Mouse (Mus musculus) intestine, embryonic 15.5 days (tissue): ENCODE measurements at regions not wholly inside any gene's neighbourhood (a gene's known extent, or its start where the extent isn't known, plus 50 kb on each side); places are given as distances from the start of the nearest gene placed in this dataset.
"Not testable (repeated sequence)": the region's sequence is repeated elsewhere in the genome, so short reads cannot be mapped to it uniquely, and the experiment has no call there.

Experiments
- ATAC-seq: fragments of 200-750 bp; cut with Nextera tagmentation; 2 replicates; pipeline ENCODE4 v1.8.0; 2017; ENCODE audit warnings: moderate TSS enrichment, moderate library complexity
- H3K27ac ChIP-seq: fragments of 300-500 bp; sonication (generic); 2 replicates; pipeline ENCODE4 v1.5.1; 2015; ENCODE audit warnings: mild to moderate bottlenecking, inconsistent platforms
- H3K27me3 ChIP-seq: fragments of 300-500 bp; sonication (generic); replicated peaks from 2 replicates; pipeline ENCODE4 v1.6.1; 2015; ENCODE audit warnings: inconsistent platforms
- H3K36me3 ChIP-seq: fragments of 300-500 bp; sonication (generic); 2 replicates; pipeline ENCODE4 v1.6.1; 2015; ENCODE audit warnings: inconsistent platforms
- H3K4me1 ChIP-seq: fragments of 300-500 bp; sonication (generic); replicated peaks from 2 replicates; pipeline ENCODE4 v1.6.1; 2015; ENCODE audit warnings: inconsistent platforms
- H3K4me2 ChIP-seq: fragments of 300-500 bp; sonication (generic); replicated peaks from 2 replicates; pipeline ENCODE4 v1.6.1; 2015; ENCODE audit warnings: mild to moderate bottlenecking, inconsistent platforms
- H3K4me3 ChIP-seq: fragments of 300-500 bp; sonication (generic); replicated peaks from 2 replicates; pipeline ENCODE4 v1.5.1; 2015; ENCODE audit warnings: inconsistent platforms
- H3K9ac ChIP-seq: fragments of 300-500 bp; sonication (generic); 2 replicates; pipeline ENCODE4 v1.6.1; 2015; ENCODE audit warnings: inconsistent platforms
- H3K9me3 ChIP-seq: fragments of 300-500 bp; sonication (generic); 2 replicates; pipeline ENCODE4 v1.6.1; 2016; ENCODE audit warnings: inconsistent platforms
- WGBS: fragments of 180-500 bp; shearing (Covaris S2); methylation state at CpG from one replicate; pipeline ENCODE4 v1.1.7; 2015; 5-methylcytosine and 5-hydroxymethylcytosine counted together

DNA sequence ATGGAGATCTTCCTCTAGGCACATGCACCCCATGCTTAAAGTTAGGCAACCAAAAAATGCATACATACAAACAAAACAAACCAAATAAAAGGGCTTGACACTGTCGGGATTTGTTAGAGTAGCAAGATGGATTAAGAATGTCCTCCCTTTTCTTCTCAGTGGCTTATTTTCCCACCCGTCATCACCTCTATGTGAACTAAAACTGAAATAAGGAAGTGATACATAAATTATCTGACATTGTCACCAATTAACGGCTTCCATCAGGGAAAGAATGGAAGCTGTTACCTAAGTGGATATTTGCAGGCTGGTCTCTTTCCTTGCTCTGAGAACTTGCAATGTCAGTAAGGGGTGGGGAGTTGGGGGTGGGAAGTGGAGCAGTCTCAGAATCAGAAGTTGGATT is 541.5 kb downstream of the Diaph3 start:
- WGBS, result 63% methylated on average over 3 of the region's 3 CpGs
- H3K4me1 ChIP-seq, result no peaks in the 10 kb centered on the region
- H3K27ac ChIP-seq, result no peak overlapping the region
- H3K9me3 ChIP-seq, result no peaks in the 10 kb centered on the region
- H3K27me3 ChIP-seq, result no peaks in the 10 kb centered on the region
- ATAC-seq, result no peak
- no peak overlapping the region for H3K4me2 ChIP-seq
- no peak overlapping the region for H3K4me3 ChIP-seq
- no peaks in the 10 kb centered on the region for H3K36me3 ChIP-seq
- H3K9ac ChIP-seq, result no peak overlapping the region

DNA sequence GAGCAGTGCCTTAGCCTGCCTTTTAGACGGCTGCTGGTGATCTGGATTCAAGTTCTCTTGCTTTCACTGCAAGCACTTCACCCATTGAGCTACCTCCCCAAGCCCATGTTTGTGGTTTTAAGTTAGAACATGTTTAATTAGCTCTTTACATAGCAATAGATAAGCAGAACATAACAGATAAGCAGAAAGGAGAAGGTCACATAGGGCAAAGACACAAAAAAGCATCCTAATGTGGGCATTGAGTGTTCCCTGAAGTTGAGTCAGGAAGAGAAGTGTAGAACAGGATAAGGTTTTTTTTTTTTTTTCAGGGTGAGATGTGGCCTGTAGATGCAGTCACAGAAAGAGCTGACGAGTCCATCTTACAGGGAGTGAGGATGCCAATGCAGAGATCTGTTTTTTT is 552.5 kb downstream of the Diaph3 start:
- Histone ChIP-seq H3K4me3 (no peak overlapping the region), H3K9ac (no peak overlapping the region), H3K4me1 (no peaks in the 10 kb centered on the region), H3K27ac (no peak overlapping the region), H3K4me2 (no peak overlapping the region), H3K9me3 (no peaks in the 10 kb centered on the region), H3K27me3 (no peaks in the 10 kb centered on the region), H3K36me3 (no peaks in the 10 kb centered on the region)
- WGBS, result 81% methylated on average over 2 of the region's 2 CpGs
- ATAC-seq, result no peak

DNA sequence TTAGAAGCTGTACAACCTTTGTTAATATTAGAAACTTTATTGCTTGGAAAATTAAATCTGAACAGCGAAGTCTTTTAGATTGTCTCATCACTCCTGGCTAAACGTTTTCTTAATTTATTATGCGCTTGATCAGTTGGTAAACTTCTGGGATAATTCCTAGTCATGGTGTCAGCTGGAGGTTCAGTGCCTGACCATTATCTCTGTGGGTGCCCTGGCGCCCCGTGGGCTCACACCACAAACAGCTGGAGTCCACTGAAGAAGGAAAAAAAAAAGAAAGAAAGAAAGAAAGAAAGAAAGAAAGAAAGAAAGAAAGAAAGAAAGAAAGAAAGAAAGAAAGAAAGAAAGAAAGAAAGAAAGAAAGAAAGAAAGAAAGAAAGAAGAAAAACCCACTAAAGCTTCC is 555.1 kb downstream of the Diaph3 start:
- H3K9me3 ChIP-seq, ATAC-seq: not testable (repeated sequence)
- 65% methylated on average over 5 of the region's 5 CpGs for WGBS

DNA sequence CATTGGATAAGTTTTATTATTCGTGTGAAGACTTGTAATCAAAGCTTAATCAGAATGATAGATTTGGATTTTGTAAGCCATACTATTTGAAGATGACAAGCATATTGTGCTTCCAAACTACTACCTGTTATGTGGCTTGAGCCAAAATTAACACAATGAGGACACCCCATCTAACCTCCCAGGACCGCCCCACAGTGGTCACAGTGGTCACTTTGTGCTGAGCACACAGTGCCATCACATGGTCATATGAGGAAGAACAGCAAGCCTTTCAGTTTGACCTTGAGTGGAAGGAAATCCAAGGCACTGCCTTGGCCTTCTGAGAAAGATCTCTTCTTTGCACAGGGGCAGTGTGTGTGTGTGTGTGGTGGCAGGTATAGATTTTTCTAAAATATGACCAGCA is 578.3 kb downstream of the Diaph3 start:
- Histone ChIP-seq H3K27me3 (no peaks in the 10 kb centered on the region), H3K27ac (no peak overlapping the region), H3K9ac (no peak overlapping the region), H3K9me3 (no peaks in the 10 kb centered on the region), H3K4me2 (no peak overlapping the region), H3K4me1 (no peaks in the 10 kb centered on the region), H3K36me3 (no peaks in the 10 kb centered on the region), H3K4me3 (no peak overlapping the region)
- ATAC-seq, result no peak
- 57% methylated on average over 2 of the region's 2 CpGs for WGBS

More for the DNA sequence above, 555.1 kb downstream of the Diaph3 start:
- not testable (repeated sequence) for H3K27me3 ChIP-seq, H3K36me3 ChIP-seq, H3K4me2 ChIP-seq, H3K27ac ChIP-seq, H3K9ac ChIP-seq, H3K4me3 ChIP-seq, H3K4me1 ChIP-seq

DNA sequence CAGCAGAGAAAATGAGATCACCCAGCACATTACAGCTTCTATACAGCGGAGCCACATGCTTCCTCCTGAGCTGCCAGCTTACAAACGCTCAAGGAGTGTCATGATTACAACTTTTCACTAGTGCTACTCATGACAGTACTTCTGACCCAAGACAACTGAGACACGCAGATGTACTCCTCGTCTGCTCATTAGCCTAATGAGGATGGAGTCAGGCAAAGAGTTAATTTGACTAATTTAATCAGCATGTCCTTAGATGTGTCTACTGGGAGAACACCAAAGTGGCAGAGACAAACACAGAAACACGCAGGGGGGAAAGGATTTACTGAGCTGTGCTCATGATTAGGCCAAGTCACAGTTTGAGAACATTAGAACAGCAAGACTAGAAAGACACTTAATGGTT is 603.0 kb downstream of the Diaph3 start:
- Histone ChIP-seq H3K9me3 (no peaks in the 10 kb centered on the region), H3K4me3 (no peak overlapping the region), H3K4me2 (no peak overlapping the region), H3K27ac (no peak overlapping the region), H3K36me3 (no peaks in the 10 kb centered on the region), H3K27me3 (no peaks in the 10 kb centered on the region), H3K9ac (no peak overlapping the region), H3K4me1 (no peaks in the 10 kb centered on the region)
- WGBS, result 81% methylated on average over 5 of the region's 5 CpGs
- no peak for ATAC-seq

DNA sequence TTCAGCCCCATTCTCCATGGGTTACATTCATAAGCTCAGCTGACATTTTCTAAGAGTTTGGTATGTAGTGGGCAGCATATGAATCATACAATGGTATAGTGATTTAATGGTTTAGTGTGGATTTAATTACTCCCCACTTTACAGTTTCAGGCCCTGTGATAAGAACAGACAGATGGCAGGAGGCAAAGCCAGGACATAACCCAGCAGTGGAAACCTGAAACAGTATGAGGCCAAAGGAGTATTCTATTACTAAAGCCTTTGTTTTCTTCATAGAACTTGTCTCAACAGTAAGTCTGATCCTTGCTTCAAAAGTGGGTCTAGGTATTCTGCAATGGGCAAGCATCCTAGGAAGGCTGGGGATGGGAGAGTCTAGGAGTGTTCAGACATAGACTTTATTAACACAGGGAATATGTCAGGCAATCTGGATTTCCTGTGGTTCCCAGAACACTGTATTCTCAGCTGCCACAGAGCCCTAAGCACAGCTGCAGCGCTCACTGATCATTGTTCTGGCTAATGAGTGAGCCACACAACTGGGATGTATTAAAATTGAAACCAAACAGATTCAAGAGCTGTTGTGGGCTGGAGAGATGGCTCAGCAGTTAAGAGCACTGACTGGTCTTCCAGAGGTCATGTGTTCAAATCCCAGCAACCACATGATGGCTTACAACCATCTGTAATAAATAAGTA is 604.6 kb downstream of the Diaph3 start:
- ATAC-seq, result no peak
- H3K4me1 ChIP-seq, result no peaks in the 10 kb centered on the region
- WGBS, result 85% methylated on average over 1 of the region's 1 CpGs

DNA sequence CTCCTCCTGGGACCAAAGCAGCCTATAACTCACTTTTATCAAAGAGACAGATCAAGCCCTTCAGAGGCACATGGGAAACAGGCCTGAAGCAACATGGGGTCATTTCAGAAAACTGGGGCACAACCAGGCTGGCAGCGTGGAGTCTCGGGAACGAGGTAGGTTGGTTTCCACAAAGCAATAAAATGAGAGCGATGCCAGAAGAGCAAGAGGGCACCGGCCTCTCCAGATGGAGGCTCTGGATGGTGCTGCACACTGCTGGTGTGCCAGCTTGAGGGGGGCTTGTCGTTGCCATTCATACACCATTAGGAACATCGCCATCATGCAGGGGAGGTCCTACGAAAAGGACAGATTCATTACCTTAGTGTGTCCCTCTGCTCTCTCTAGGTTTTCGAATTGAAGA is 630.6 kb downstream of the Diaph3 start:
- Histone ChIP-seq H3K9ac (no peak overlapping the region), H3K27ac (no peak overlapping the region), H3K4me2 (no peak overlapping the region), H3K9me3 (no peaks in the 10 kb centered on the region), H3K4me1 (no peaks in the 10 kb centered on the region), H3K4me3 (no peak overlapping the region), H3K27me3 (no peaks in the 10 kb centered on the region), H3K36me3 (no peaks in the 10 kb centered on the region)
- ATAC-seq, result no peak
- 93% methylated on average over 9 of the region's 9 CpGs for WGBS

More for the DNA sequence above, 604.6 kb downstream of the Diaph3 start:
- H3K27ac ChIP-seq, result no peak overlapping the region
- H3K4me2 ChIP-seq, result no peak overlapping the region
- H3K36me3 ChIP-seq, result no peaks in the 10 kb centered on the region
- H3K27me3 ChIP-seq, result no peaks in the 10 kb centered on the region
- no peak overlapping the region for H3K4me3 ChIP-seq
- H3K9ac ChIP-seq, result no peak overlapping the region
- no peaks in the 10 kb centered on the region for H3K9me3 ChIP-seq

DNA sequence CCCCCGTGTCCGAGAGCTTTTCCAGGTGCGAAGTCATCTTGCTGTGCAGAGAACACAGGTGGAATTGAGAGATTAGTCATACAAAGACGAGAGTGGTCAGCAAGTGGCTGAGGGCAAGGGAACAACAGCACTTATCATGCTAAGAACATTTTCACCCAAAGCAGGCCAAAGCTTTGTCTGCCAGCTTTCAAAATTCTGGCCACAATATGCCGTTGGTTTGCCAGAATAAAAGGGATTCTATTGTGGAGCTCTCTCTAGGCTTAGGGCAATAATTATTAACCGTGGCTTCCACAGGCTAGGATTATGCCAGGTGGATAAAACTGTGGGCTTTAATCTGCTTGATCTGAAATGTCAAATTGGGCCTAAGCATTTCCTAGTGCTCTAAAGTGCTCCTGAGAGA is 631.3 kb downstream of the Diaph3 start:
- H3K36me3 ChIP-seq, result no peaks in the 10 kb centered on the region
- H3K9ac ChIP-seq, result no peak overlapping the region
- 89% methylated on average over 6 of the region's 6 CpGs for WGBS
- no peak for ATAC-seq
- no peaks in the 10 kb centered on the region for H3K4me1 ChIP-seq
- H3K4me2 ChIP-seq, result no peak overlapping the region
- no peaks in the 10 kb centered on the region for H3K27me3 ChIP-seq
- no peak overlapping the region for H3K4me3 ChIP-seq
- H3K9me3 ChIP-seq, result no peaks in the 10 kb centered on the region
- H3K27ac ChIP-seq, result no peak overlapping the region

DNA sequence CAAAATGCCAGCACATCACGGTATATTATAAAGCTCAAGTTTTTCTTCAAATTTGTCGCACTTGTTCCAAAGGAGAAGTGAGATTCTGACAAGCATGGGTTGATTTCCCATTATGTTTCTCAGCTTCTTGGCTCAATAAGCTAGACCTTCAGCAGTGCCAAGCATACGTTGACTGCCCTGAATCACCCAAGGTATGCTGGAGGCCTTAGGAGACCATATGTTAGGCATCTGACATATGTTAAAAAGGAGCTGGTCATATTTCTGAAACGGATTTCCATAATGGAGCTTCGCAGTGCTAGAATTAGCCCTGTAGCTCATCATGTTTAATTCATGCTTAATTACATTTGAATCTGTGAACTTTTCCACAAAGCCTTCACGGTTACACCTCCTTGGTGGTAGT is 634.7 kb downstream of the Diaph3 start:
- no peaks in the 10 kb centered on the region for H3K36me3 ChIP-seq
- H3K9me3 ChIP-seq, result no peaks in the 10 kb centered on the region
- no peaks in the 10 kb centered on the region for H3K27me3 ChIP-seq
- 85% methylated on average over 6 of the region's 6 CpGs for WGBS
- no peak overlapping the region for H3K4me3 ChIP-seq
- H3K4me1 ChIP-seq, result no peaks in the 10 kb centered on the region
- H3K9ac ChIP-seq, result no peak overlapping the region
- no peak overlapping the region for H3K4me2 ChIP-seq
- no peak overlapping the region for H3K27ac ChIP-seq
- ATAC-seq, result no peak

DNA sequence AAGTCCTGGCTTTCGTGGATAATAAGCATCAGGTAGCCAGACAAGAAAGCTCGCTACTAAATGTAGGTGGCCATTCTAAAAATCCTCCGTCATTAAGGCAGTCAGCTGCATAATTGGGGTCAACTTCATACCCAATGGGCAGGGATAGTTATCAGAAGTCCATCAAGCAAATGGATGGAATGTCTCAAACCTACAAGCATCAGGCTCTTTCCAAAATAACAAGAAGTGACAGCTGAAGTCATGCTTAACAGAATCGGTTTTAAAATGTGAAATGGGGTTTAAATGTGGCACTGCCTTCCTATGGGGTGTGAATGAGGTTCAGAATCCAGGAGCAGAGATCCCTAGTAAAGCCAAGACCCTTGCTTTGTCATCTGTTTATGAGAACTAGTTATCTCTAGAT is 650.2 kb downstream of the Diaph3 start:
- Histone ChIP-seq H3K4me1 (no peaks in the 10 kb centered on the region), H3K4me3 (no peak overlapping the region), H3K27me3 (no peaks in the 10 kb centered on the region), H3K36me3 (no peaks in the 10 kb centered on the region), H3K27ac (no peak overlapping the region), H3K4me2 (no peak overlapping the region), H3K9ac (no peak overlapping the region), H3K9me3 (no peaks in the 10 kb centered on the region)
- no peak for ATAC-seq
- WGBS, result 83% methylated on average over 4 of the region's 4 CpGs

DNA sequence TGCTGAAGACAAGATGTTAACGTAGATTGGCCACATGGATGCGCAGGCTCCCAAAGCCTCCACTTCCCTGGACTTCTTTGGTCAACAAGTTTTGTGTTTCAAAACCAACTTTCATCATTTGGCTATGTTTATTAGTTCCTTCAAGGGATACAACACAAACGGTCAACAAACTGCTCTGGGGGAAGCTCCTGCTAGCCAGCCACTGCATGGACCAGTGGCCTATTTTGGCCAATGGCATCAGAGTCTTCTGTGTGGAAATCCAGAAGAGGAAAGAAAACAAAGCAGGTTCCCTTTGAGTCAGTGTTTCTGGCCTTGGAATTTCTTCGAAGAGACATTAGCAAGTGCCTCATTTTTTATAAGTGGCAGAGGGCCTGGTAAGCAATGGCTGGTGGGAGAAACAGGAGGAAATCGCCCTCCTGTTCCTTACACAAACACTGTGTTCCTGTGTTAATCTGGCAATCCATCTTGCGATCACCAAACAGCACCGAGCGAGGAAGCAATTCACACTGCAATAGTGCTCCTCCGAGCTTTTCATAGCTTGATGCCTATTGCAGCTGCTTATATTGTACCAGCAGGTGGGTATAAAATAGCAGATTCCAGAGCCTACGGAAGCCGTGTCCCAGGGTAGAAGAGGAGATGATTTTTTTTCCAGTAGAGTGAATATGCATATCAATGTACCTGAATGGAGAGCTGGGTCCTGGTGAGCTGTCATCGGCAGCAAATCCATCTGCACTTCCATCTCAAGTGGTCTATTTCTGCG is 651.0 kb downstream of the Diaph3 start:
- Histone ChIP-seq H3K4me2 (no peak overlapping the region), H3K9ac (no peak overlapping the region), H3K27me3 (no peaks in the 10 kb centered on the region), H3K27ac (no peak overlapping the region), H3K4me1 (no peaks in the 10 kb centered on the region), H3K9me3 (no peaks in the 10 kb centered on the region), H3K4me3 (no peak overlapping the region), H3K36me3 (no peaks in the 10 kb centered on the region)
- no peak for ATAC-seq
- 42% methylated on average over 13 of the region's 13 CpGs for WGBS

DNA sequence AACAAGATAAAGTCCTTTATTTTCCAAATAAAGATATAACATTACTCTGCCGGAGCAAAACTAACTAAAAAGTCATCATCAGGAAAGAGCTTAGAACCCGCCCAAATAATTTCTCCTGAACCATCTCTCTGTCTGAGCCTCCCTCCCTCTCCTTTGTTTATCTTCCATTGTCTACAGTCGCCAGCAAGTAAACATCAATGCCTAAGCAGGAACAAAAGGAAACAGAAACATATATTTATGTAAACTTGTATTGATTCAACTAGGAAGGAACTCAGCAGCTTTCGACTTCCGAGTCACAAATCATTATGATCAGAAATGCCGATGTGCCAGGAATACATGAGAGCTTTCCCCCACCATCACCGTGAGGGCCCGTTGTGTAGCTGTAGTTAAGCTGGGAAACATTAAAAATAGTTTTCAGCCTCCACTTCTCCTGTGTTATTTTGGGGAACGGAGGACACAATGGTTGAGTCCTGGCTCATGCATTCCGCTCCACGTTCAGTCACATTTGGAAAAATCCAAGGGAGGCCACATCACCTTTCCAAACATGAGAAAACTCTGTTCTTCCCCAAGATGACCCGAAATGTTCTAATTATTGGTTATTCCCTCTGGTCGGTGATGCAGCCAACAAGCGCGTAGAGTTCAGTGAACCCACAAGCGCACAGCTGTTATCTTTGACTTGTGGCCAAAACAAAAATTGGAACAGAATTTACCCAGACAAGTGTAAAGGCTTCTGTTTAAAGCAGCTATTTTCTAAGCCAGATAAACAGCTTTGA is 651.8 kb downstream of the Diaph3 start:
- no peak for ATAC-seq
- no peak overlapping the region for H3K9ac ChIP-seq
- no peak overlapping the region for H3K27ac ChIP-seq
- no peaks in the 10 kb centered on the region for H3K36me3 ChIP-seq
- WGBS, result 74% methylated on average over 16 of the region's 16 CpGs
- H3K4me3 ChIP-seq, result no peak overlapping the region
- no peaks in the 10 kb centered on the region for H3K27me3 ChIP-seq
- H3K4me1 ChIP-seq, result no peaks in the 10 kb centered on the region
- no peaks in the 10 kb centered on the region for H3K9me3 ChIP-seq
- H3K4me2 ChIP-seq, result no peak overlapping the region
